21 mouse cellular contexts compared by ENCODE assay signal in genomic region chr5:122970056-122970455, GRCm38 (mm10). TPM values are rescaled to one million over a fixed set of nuclear protein-coding genes. Genes with fewer than 3 reads are reported as not detected.
DNase-seq lines count a peak whose midpoint lies in the region; TF ChIP-seq lines count a peak whose summit lies in the region.
"Had no signal": no experiment of that assay in that cellular context is flagged by ENCODE, and none has a peak within 500 bp of the region (broad histone marks: within the 10 kb centered on the region; RNA-seq: fewer than 3 reads in every experiment).

No protein-coding gene starts in this region.

- TF ChIP-seq POLR2A in spleen, adult 2 months (IDR thresholded peaks at IDR 0.05; ENCODE audit: low read depth, low read length) = no peak

- TF ChIP-seq CTCF in layer of hippocampus, adult 2 months (conservative IDR thresholded peaks at IDR 0.05) = no peak
- TF ChIP-seq CTCF in spleen, adult 2 months (IDR thresholded peaks at IDR 0.05; ENCODE audit: extremely low read depth, insufficient read depth, insufficient read length, insufficient replicate concordance) = no peak

- WGBS in spleen, adult 2 months = 56% methylated on average over 5 of the region's 5 CpGs

- H3K4me3 ChIP-seq in layer of hippocampus, adult 2 months = no peak overlapping the region
- H3K4me3 ChIP-seq in spleen, adult 2 months (ENCODE audit: extremely low read depth, insufficient read depth, insufficient read length) = no peak overlapping the region
- H3K4me3 ChIP-seq: embryonic facial prominence, embryonic 10.5 days; embryonic facial prominence, embryonic 12.5 days; forebrain, embryonic 13.5 days; forebrain, embryonic 15.5 days had no signal

- DNase-seq in layer of hippocampus, adult 2 months (ENCODE audit: low spot score in 2 of 2) = no peak
- no peak for DNase-seq in layer of hippocampus, adult 8-10 months (ENCODE audit: low spot score in 2 of 2)
- no peak for DNase-seq in spleen, adult 2 months (ENCODE audit: low read depth in 1 of 2, low spot score in 2 of 2)
- no peak for DNase-seq in spleen, postnatal 14 days (ENCODE audit: low spot score in 2 of 2)
- peak; percentile 67 for DNase-seq in splenic B cell, adult 2 months (ENCODE audit: low read depth, low spot score)
- no peak for DNase-seq in left cerebral cortex, postnatal 25 days (ENCODE audit: low spot score in 2 of 2)
- DNase-seq: adrenal gland, adult 8-10 months; adrenal gland, postnatal 14 days; adrenal gland, postnatal 36 days; cerebellum, adult 11-12 months; cerebellum, adult 2 months; cerebellum, adult 9-10 months; cerebellum, postnatal 10 days; cerebellum, postnatal 25 days; forebrain, postnatal 0 days had no signal

- intact Hi-C loops in left cerebral cortex, postnatal 25 days (cut with DNase I) = no loop called here

- H3K27me3 ChIP-seq in spleen, adult 2 months (ENCODE audit: control insufficient read depth, insufficient read depth, low read length) = no peaks in the 10 kb centered on the region
- H3K27me3 ChIP-seq in splenic B cell, adult 2 months (ENCODE audit: control insufficient read depth, insufficient read depth, low read length, poor library complexity, severe bottlenecking) = no peaks in the 10 kb centered on the region
- H3K27me3 ChIP-seq: CH12.LX; embryonic facial prominence, embryonic 12.5 days; forebrain, embryonic 13.5 days; forebrain, embryonic 15.5 days; Patski had no signal

- H3K36me3 ChIP-seq in spleen, adult 2 months (ENCODE audit: control insufficient read depth, insufficient read depth, low read length) = no peaks in the 10 kb centered on the region
- H3K36me3 ChIP-seq in splenic B cell, adult 2 months (ENCODE audit: control insufficient read depth, insufficient read depth, low read length, poor library complexity, severe bottlenecking) = no peaks in the 10 kb centered on the region
- H3K36me3 ChIP-seq: embryonic facial prominence, embryonic 12.5 days; forebrain, embryonic 15.5 days had no signal

- H3K4me1 ChIP-seq in spleen, adult 2 months (ENCODE audit: control insufficient read depth, insufficient read depth, insufficient read length) = no peaks in the 10 kb centered on the region; the same call in 1 of the 2 replicates
- H3K4me1 ChIP-seq: embryonic facial prominence, embryonic 12.5 days had no signal

- H3K27ac ChIP-seq in layer of hippocampus, adult 2 months = peak overlapping the region; percentile 86
- peak overlapping the region; percentile 37; the same call in 1 of the 2 replicates for H3K27ac ChIP-seq in spleen, adult 2 months (ENCODE audit: insufficient read depth, low read length)
- H3K27ac ChIP-seq: embryonic facial prominence, embryonic 10.5 days; embryonic facial prominence, embryonic 12.5 days; forebrain, embryonic 13.5 days; forebrain, embryonic 15.5 days had no signal

RNA-seq across cellular contexts. Expression of gene Kdm2b, which starts 19.6 kb away (rescaled TPM):
- total RNA-seq in layer of hippocampus, adult 2 months (2021) = 10 to 100 TPM; 35.0 to 36.7 TPM
- total RNA-seq in layer of hippocampus, adult 8-10 months (2022) = 10 to 100 TPM; 29.1 to 40.3 (median 34.6) TPM
- polyA plus RNA-seq in spleen, adult 2 months (2012; rRNA removed) = 30.3 and 36.7 TPM in 2 replicates
- total RNA-seq in left cerebral cortex, postnatal 25 days (2021) = 10 to 100 TPM; 26.2 to 26.5 TPM

RNA-seq across cellular contexts. Expression of gene Orai1, which starts 44.8 kb away (rescaled TPM):
- 10 to 100 TPM; 11.0 to 13.5 TPM for total RNA-seq in layer of hippocampus, adult 2 months (2021)
- 10 to 100 TPM in 3 of 4 experiments, 1 to 10 TPM in 1; 9.4 to 16.0 (median 14.1) TPM for total RNA-seq in layer of hippocampus, adult 8-10 months (2022)
- 52.3 and 83.0 TPM in 2 replicates for polyA plus RNA-seq in spleen, adult 2 months (2012; rRNA removed)
- 10 to 100 TPM in 1 of 2 experiments, 1 to 10 TPM in 1; 8.3 to 10.3 TPM for total RNA-seq in left cerebral cortex, postnatal 25 days (2021)
